Mouse (Mus musculus) c-Kit-negative CD71-positive TER-119-positive erythroid progenitor cells, embryonic 14.5 days (primary cell): ENCODE results near the gene Pnlip.

Experiments used
- DNase-seq: peaks from one replicate; pipeline ENCODE4 v3.0.0-alpha.2; 2013; ENCODE audit warnings: low read depth, low spot score

Gene Pnlip

GRCm38 (mm10) chr19:58652198-58652597 lies at the start of gene Pnlip:
Gene Pnlip, plus strand, starts transcription at chr19:58652498.
- DNase-seq = no peak

- DNase-seq = no peak
These were observed 42.6 kb upstream of the Pnlip start for GRCm38 (mm10) chr19:58609716-58610115.

GRCm38 (mm10) chr19:58612745-58613144 lies 39.6 kb upstream of the Pnlip start:
- no peak for DNase-seq

- DNase-seq = no peak
These were observed 35.7 kb upstream of the Pnlip start for GRCm38 (mm10) chr19:58616606-58617005.

GRCm38 (mm10) chr19:58620661-58621060 lies 31.6 kb upstream of the Pnlip start:
- DNase-seq = no peak

GRCm38 (mm10) chr19:58621646-58622045 lies 30.7 kb upstream of the Pnlip start:
- DNase-seq = no peak

- no peak for DNase-seq
These were observed 27.5 kb upstream of the Pnlip start for GRCm38 (mm10) chr19:58624799-58625198.

- no peak for DNase-seq
These were observed 26.9 kb upstream of the Pnlip start for GRCm38 (mm10) chr19:58625254-58625947.

- no peak for DNase-seq
These were observed 24.6 kb upstream of the Pnlip start for GRCm38 (mm10) chr19:58627406-58628337.

- no peak for DNase-seq
These were observed 22.9 kb upstream of the Pnlip start for GRCm38 (mm10) chr19:58629351-58629773.

GRCm38 (mm10) chr19:58650036-58650435 lies 2.3 kb upstream of the Pnlip start:
- DNase-seq = no peak

- DNase-seq = no peak
These were observed 9.8 kb downstream of the Pnlip start for GRCm38 (mm10) chr19:58662098-58662497.

GRCm38 (mm10) chr19:58663317-58663716 lies 11.0 kb downstream of the Pnlip start:
- no peak for DNase-seq

- no peak for DNase-seq
These were observed 12.6 kb downstream of the Pnlip start for GRCm38 (mm10) chr19:58664901-58665300.

GRCm38 (mm10) chr19:58674644-58675043 lies 22.3 kb downstream of the Pnlip start:
- no peak for DNase-seq

GRCm38 (mm10) chr19:58677117-58677516 lies 24.8 kb downstream of the Pnlip start:
- DNase-seq = no peak

GRCm38 (mm10) chr19:58688933-58689332 lies 36.6 kb downstream of the Pnlip start:
- DNase-seq = no peak

GRCm38 (mm10) chr19:58695314-58695713 lies 43.0 kb downstream of the Pnlip start:
- DNase-seq = no peak

GRCm38 (mm10) chr19:58696235-58696634 lies 43.9 kb downstream of the Pnlip start:
- no peak for DNase-seq

GRCm38 (mm10) chr19:58704556-58704955 lies 52.3 kb downstream of the Pnlip start:
- DNase-seq = no peak

- no peak for DNase-seq
These were observed 56.3 kb downstream of the Pnlip start for GRCm38 (mm10) chr19:58708611-58709010.

GRCm38 (mm10) chr19:58717925-58718324 lies 65.6 kb downstream of the Pnlip start:
- no peak for DNase-seq

- no peak for DNase-seq
These were observed 68.1 kb downstream of the Pnlip start for GRCm38 (mm10) chr19:58720439-58720838.
